Mouse (Mus musculus): ENCODE results near the gene Smco2.

GRCm38 (mm10) chr6:146845961-146846750 lies 3.7 kb upstream of the Smco2 start:
- no peak for TF ChIP-seq POLR2A (IDR thresholded peaks at IDR 0.05; ENCODE audit: borderline replicate concordance, extremely low read depth, low read depth, low read length)
- no peak for TF ChIP-seq CTCF (IDR thresholded peaks at IDR 0.05; ENCODE audit: insufficient read depth, low read length)
